Mouse (Mus musculus) brown adipose tissue, adult 24 weeks (tissue): ENCODE data around the gene Kcnc3. TPM values are rescaled to one million over a fixed set of nuclear protein-coding genes. Genes with fewer than 3 reads are reported as not detected.

Experiments
- H3K27ac ChIP-seq: fragments of 200-500 bp; replicated peaks from 2 replicates; pipeline ENCODE4 v1.5.1; 2012; ENCODE audit warnings: low read depth, mild to moderate bottlenecking, low read length
- H3K4me1 ChIP-seq: fragments of 200-500 bp; 2 replicates; pipeline ENCODE4 v1.6.1; 2012; ENCODE audit warnings: low read length, mixed read lengths; ENCODE audit not compliant: control insufficient read depth, insufficient read depth, insufficient read length
- H3K4me3 ChIP-seq: fragments of 200-500 bp; 2 replicates; pipeline ENCODE4 v1.5.1; 2012; ENCODE audit warnings: low read depth, mild to moderate bottlenecking, low read length, moderate library complexity; ENCODE audit not compliant: insufficient read depth
- polyA plus RNA-seq: library from polyadenylated mRNA; stranded (reverse); fragments of >200 nt; gene quantifications from 2 replicates; pipeline ENCODE4 v1.2.4, GENCODE M21; 2012; ENCODE audit not compliant: missing spikeins, insufficient read depth, insufficient read length

Gene Kcnc3
- polyA plus RNA-seq, 1 experiment: 0.83 TPM

DNA sequence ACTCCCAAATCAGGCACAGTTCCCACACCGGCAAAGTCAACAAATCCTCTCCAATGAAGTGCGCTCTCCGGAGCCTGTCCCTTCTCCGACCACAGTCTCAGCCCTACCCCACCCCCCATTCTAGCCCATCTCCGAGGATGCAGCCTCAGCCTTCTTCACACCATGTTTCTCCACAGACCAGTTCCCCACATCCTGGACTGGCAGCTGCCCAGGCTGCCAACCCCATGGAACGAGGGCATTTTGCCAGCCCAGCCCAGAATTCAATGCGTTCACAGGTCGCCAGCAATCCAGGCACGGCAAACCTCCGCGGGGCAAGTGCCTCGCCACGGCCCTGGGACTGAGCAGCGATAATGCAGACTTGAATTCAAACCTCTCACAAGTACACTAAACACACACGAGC, 55.5 kb downstream of the Kcnc3 start:
- Histone ChIP-seq H3K4me3 (no peak overlapping the region), H3K4me1 (0 out of 2 replicates have a peak, but pooled peaks cover 2% of the 10 kb centered on the region), H3K27ac (no peak overlapping the region)

DNA sequence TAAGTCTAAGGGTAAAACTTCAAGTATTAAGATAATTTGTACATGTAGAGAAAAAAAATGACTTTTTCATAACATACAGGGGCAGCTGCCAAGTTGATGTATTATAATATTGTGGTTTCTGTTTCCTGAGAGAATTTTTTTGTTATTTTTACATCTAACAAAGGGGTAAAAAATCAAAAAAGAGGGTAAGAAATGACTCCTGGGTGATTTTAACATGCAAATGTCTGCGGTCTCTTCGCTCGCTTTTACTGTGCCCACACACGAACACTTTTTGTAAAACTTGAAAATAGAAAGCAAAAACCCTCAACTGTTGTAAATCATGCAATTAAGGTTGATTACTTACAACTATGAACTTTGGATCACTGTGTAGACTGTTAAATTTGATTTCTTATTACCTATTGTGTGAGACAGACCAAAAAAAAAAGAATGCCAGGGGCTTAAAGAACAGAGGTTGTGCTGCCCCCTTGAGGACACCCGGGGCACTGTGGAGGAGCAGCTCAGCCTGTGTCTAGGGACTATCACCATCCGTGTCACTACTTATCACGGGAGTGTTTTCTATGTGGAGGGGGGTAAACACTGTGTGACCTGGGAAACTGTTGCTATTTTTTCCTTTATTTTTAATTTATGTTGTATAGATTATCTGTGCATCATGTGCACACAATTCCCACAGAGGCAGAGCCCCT, 56.7 kb downstream of the Kcnc3 start:
- H3K27ac ChIP-seq: no peak overlapping the region
- no peak overlapping the region for H3K4me3 ChIP-seq
- H3K4me1 ChIP-seq: 0 out of 2 replicates have a peak, but pooled peaks cover 2% of the 10 kb centered on the region

DNA sequence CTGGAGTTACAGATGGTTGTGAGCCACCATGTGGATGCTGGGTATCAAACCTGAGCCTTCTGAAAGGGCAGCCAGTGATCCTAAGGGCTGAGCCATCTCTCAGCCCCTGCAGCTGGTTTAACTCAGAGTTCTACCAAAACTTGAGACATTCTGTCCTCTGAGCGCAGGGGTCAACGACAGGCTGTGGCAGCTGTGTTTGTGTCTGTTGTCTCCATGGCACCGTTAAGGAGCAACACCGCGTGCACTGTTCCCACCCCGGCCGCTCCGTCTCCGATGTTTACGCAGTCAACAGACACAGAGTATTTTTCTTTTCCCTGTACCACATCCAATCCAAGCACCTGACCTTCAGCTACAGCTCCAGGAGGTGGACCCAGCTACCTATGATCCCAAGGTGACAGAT, 57.3 kb downstream of the Kcnc3 start:
- Histone ChIP-seq H3K4me3 (no peak overlapping the region), H3K4me1 (0 out of 2 replicates have a peak, but pooled peaks cover 2% of the 10 kb centered on the region), H3K27ac (no peak overlapping the region)

DNA sequence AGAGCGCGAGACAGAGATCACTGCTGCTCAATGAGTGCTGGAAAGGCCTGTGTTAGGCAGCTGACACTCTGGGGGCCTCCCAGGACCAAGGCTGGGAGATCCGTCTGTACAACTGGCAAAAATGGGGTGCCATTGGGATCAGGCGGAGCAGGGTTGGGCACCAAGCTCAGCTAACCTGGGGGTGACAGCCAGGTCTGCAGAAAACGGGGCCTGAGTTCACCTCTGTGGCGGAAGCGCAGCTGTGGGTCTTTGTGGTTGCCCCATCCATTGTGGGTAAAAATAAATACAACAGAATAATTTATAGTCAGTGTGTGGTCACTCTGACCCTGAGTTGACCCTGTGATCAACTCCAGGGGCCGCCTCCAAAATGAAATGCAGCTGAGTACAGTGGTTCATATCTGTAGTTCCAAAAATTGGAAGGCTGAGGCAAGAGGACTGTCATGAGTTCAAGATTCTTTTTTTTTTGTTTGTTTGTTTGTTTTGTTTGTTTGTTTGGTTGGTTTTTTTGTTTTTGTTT, 58.7 kb downstream of the Kcnc3 start:
- H3K27ac ChIP-seq: no peak overlapping the region
- no peak overlapping the region for H3K4me3 ChIP-seq
- 0 out of 2 replicates have a peak, but pooled peaks cover 2% of the 10 kb centered on the region for H3K4me1 ChIP-seq

DNA sequence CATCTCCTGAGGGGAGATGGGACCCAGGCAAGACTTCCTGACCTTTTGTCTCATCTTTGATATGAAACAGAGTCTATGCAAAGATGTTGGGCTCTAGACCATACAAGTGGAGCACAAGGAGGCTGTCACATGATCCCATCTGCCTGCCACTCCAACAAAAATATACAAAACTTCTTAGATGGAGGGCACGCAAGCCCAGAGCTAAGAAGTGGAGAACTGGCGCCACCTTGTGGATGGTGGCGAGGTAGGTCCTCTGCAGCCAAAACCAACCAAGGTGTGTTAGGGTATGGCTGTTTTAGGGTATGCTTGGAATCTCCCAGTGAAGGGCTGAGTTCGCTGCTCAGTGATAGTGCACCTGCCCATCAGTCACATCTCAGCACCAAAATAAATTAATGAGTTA, 59.5 kb downstream of the Kcnc3 start:
- no peak overlapping the region for H3K27ac ChIP-seq
- 0 out of 2 replicates have a peak, but pooled peaks cover 2% of the 10 kb centered on the region for H3K4me1 ChIP-seq
- no peak overlapping the region for H3K4me3 ChIP-seq

DNA sequence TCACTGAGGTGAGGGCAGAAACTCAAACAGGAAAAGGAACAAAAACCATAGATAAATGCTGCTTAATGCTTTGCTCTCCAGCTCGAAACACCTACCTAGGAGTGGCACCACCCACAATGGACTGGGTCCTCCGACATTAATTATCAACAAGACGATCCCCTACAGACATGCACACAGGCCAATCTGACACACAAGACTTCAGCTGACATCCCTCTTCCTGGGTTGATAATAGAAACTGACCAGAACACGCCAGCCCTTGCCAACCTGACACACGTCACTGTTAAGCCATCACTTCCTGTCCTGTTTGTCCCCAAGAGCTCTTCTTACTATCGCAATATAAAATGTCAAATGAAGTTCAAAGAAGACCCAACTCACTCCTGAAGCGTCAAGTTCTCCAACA, 61.0 kb downstream of the Kcnc3 start:
- Histone ChIP-seq H3K4me3 (no peak overlapping the region), H3K27ac (no peak overlapping the region), H3K4me1 (no peaks in the 10 kb centered on the region)

DNA sequence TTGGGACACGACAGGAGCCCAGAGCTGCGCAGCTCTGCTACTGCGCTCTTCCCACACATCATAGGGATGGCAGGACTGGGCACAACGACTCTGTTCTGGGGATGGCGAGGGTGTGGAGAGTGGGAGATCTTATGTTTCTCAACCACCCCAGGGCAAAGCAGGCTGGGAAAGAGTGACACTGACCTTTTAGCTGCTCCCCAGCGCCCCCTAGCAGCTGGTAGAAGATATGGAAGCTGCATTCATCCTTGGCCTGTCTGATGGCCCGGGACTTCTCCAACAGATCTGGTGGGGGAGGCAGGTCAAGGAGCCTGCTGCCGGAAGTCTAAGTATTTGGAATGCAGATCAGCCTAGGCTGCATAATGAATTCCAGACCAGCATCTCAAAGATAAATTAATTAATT, 63.3 kb downstream of the Kcnc3 start:
- Histone ChIP-seq H3K4me3 (no peak overlapping the region), H3K27ac (no peak overlapping the region), H3K4me1 (no peaks in the 10 kb centered on the region)

Other genes starting within 250 kb of the Kcnc3 start
- gene Syt3, start 206.6 kb upstream of the Kcnc3 start, polyA plus RNA-seq: 3.2 and 4.9 TPM in 2 replicates
- gene 1700008O03Rik, start 204.8 kb upstream of the Kcnc3 start, polyA plus RNA-seq: not detected in 2 replicates
- not detected in 2 replicates for gene Lrrc4b, start 161.6 kb upstream of the Kcnc3 start, polyA plus RNA-seq
- gene Aspdh, start 125.3 kb upstream of the Kcnc3 start, polyA plus RNA-seq: not detected in 2 replicates
- 25.2 and 29.4 TPM in 2 replicates for gene Josd2, start 122.7 kb upstream of the Kcnc3 start, polyA plus RNA-seq
- gene Emc10, start 94.1 kb upstream of the Kcnc3 start, polyA plus RNA-seq: 80.2 and 97.6 TPM in 2 replicates
- 3.2 and 3.6 TPM in 2 replicates for gene Fam71e1, start 94.1 kb upstream of the Kcnc3 start, polyA plus RNA-seq
- gene Mybpc2, start 66.0 kb upstream of the Kcnc3 start, polyA plus RNA-seq: 10.9 and 25.7 TPM in 2 replicates
- not detected in 2 replicates for gene Spib, start 58.6 kb upstream of the Kcnc3 start, polyA plus RNA-seq
- 2.6 and 3.9 TPM in 2 replicates for gene Pold1, start 41.8 kb upstream of the Kcnc3 start, polyA plus RNA-seq
- 49.1 and 54.3 TPM in 2 replicates for gene Nr1h2, start 36.7 kb upstream of the Kcnc3 start, polyA plus RNA-seq
- gene Napsa, start 18.3 kb upstream of the Kcnc3 start, polyA plus RNA-seq: 0.96 TPM in 1 of 2 replicates, not detected in the other
- 6.8 and 7.3 TPM in 2 replicates for gene Myh14, start 80.2 kb downstream of the Kcnc3 start, polyA plus RNA-seq
- not detected in 2 replicates for gene Izumo2, start 118.1 kb downstream of the Kcnc3 start, polyA plus RNA-seq
- gene Vrk3, start 157.7 kb downstream of the Kcnc3 start, polyA plus RNA-seq: 10.9 and 19.7 TPM in 2 replicates
- gene Zfp473, start 160.4 kb downstream of the Kcnc3 start, polyA plus RNA-seq: not detected in 2 replicates
- gene Nup62, start 225.4 kb downstream of the Kcnc3 start, polyA plus RNA-seq: 8.2 and 17.3 TPM in 2 replicates
- gene Il4i1, start 225.7 kb downstream of the Kcnc3 start, polyA plus RNA-seq: 0.54 and 1.2 TPM in 2 replicates
- gene Atf5, start 226.0 kb downstream of the Kcnc3 start, polyA plus RNA-seq: 252 and 500 TPM in 2 replicates